Mouse (Mus musculus): Measurements from ENCODE around the gene Gm3594. TPM values are rescaled to one million over a fixed set of nuclear protein-coding genes. Genes with fewer than 3 reads are reported as not detected.
"Not testable (repeated sequence)": the region's sequence is repeated elsewhere in the genome, so short reads cannot be mapped to it uniquely, and the experiment has no call there.

The Gm3594 gene
- not detected for total RNA-seq (2022)

GRCm38 (mm10) chr14:6444511-6444910 is at the start of gene Gm3594:
TSS of gene Gm3594 (minus strand) at chr14:6444611.
- not testable (repeated sequence) for DNase-seq (ENCODE audit: low spot score in 2 of 2)

GRCm38 (mm10) chr14:6486331-6486730 is 41.9 kb upstream of the Gm3594 start:
- DNase-seq (ENCODE audit: low spot score in 2 of 2), result not testable (repeated sequence)

GRCm38 (mm10) chr14:6485541-6485940 is 41.1 kb upstream of the Gm3594 start:
- DNase-seq (ENCODE audit: low spot score in 2 of 2), result not testable (repeated sequence)

- not testable (repeated sequence) for DNase-seq (ENCODE audit: low spot score in 2 of 2)
These were observed 37.7 kb upstream of the Gm3594 start for GRCm38 (mm10) chr14:6482126-6482525.

GRCm38 (mm10) chr14:6471856-6472255 is 27.4 kb upstream of the Gm3594 start:
- DNase-seq (ENCODE audit: low spot score in 2 of 2), result not testable (repeated sequence)

GRCm38 (mm10) chr14:6440774-6441173 is 3.6 kb downstream of the Gm3594 start:
- peak in 1 of 2 experiments; percentile 2 for DNase-seq (ENCODE audit: low spot score in 2 of 2)

GRCm38 (mm10) chr14:6440206-6440605 is 4.2 kb downstream of the Gm3594 start:
- DNase-seq (ENCODE audit: low spot score in 2 of 2), result peak; percentile 3

GRCm38 (mm10) chr14:6426766-6427165 is 17.6 kb downstream of the Gm3594 start:
- peak in 1 of 2 experiments; percentile 2 for DNase-seq (ENCODE audit: low spot score in 2 of 2)

GRCm38 (mm10) chr14:6426353-6426752 is 18.1 kb downstream of the Gm3594 start:
- DNase-seq (ENCODE audit: low spot score in 2 of 2), result peak in 1 of 2 experiments; percentile 1

GRCm38 (mm10) chr14:6412382-6412781 is 32.0 kb downstream of the Gm3594 start, which contains the start of gene Gm3591:
TSS of gene Gm3591 (minus strand) at chr14:6412482.
- not testable (repeated sequence) for DNase-seq (ENCODE audit: low spot score in 2 of 2)

GRCm38 (mm10) chr14:6390219-6390618 is 54.2 kb downstream of the Gm3594 start, which contains the start of gene Gm16440:
TSS of gene Gm16440 (minus strand) at chr14:6390319.
- DNase-seq (ENCODE audit: low spot score in 2 of 2), result not testable (repeated sequence)

Other genes with a start within 250 kb of the Gm3594 start
- gene Gm21560, start 225.3 kb downstream of the Gm3594 start, total RNA-seq (2022), result not detected
- gene Gm3411, start 157.4 kb downstream of the Gm3594 start, total RNA-seq (2022), result not detected
- not detected for gene Gm21103, start 139.8 kb downstream of the Gm3594 start, total RNA-seq (2022)
- gene Gm3618, start 100.9 kb downstream of the Gm3594 start, total RNA-seq (2022), result not detected
- not detected for gene Gm16440, start 54.3 kb downstream of the Gm3594 start, total RNA-seq (2022)
- gene Gm3591, start 32.1 kb downstream of the Gm3594 start, total RNA-seq (2022), result under 1 TPM in 1 of 4 experiments, not detected in 3; 0.19 TPM
- gene Gm8356, start 92.7 kb upstream of the Gm3594 start, total RNA-seq (2022), result not detected
- gene Gm3629, start 146.0 kb upstream of the Gm3594 start, total RNA-seq (2022), result under 1 TPM in 2 of 4 experiments, not detected in 2; 0.19 to 0.31 TPM
- under 1 TPM in 1 of 4 experiments, not detected in 3; 0.62 TPM for gene Gm3460, start 177.8 kb upstream of the Gm3594 start, total RNA-seq (2022)
- gene Gm10251, start 239.6 kb upstream of the Gm3594 start, total RNA-seq (2022), result not detected